Mouse (Mus musculus): ENCODE measurements around the gene Gm136. TPM values are rescaled to one million over a fixed set of nuclear protein-coding genes. Genes with fewer than 3 reads are reported as not detected.
A peak's percentile ranks its signal among the peaks of the same experiment; 100 is the strongest.

The Gm136 gene
- total and polyA plus RNA-seq, 3 experiments: not detected

GRCm38 (mm10) chr4:34707248-34707647, 48.8 kb downstream of the Gm136 start:
- H3K4me1 ChIP-seq (ENCODE audit: control insufficient read depth in 1 of 2, insufficient read depth in 2 of 2): no peaks in the 10 kb centered on the region
- H3K36me3 ChIP-seq (replicated peaks in 1 of 2; ENCODE audit: control insufficient read depth in 1 of 2, insufficient read depth in 1 of 2, low read length in 1 of 2): no peaks in the 10 kb centered on the region
- dilution Hi-C loops (cut with MboI; ENCODE audit: extremely low pct_ligation_motif_present, extremely low pct_unique_long_range_greater_than_20kb, low sequenced_read_pairs) (no loop called here), in situ Hi-C loops (cut with MboI; ENCODE audit: low pct_ligation_motif_present, low pct_unique_long_range_greater_than_20kb, low sequenced_read_pairs) (no loop called here)
- H3K4me2 ChIP-seq (ENCODE audit: insufficient read depth, low read depth, poor library complexity, severe bottlenecking): no peak overlapping the region
- no peaks in the 10 kb centered on the region for H3K27me3 ChIP-seq (replicated peaks)
- TF ChIP-seq CHD2 (IDR thresholded peaks at IDR 0.05; ENCODE audit: low read length): no peak
- TF ChIP-seq ZNF384 (IDR thresholded peaks at IDR 0.05; ENCODE audit: low read depth, low read length): no peak
- H3K27ac ChIP-seq (ENCODE audit: insufficient read depth, low read depth): no peak overlapping the region
- H3K9me3 ChIP-seq (replicated peaks; ENCODE audit: low read length): peaks cover 3% of the 10 kb centered on the region
- H3K79me2 ChIP-seq (replicated peaks; ENCODE audit: control insufficient read depth, extremely low read depth, insufficient read depth, poor library complexity, severe bottlenecking): no peaks in the 10 kb centered on the region
- no peak for DNase-seq (ENCODE audit: extremely low read depth)
- H3K4me3 ChIP-seq (replicated peaks in 1 of 3; ENCODE audit: low read depth in 2 of 3, low read length in 2 of 3, poor library complexity in 1 of 3): no peak overlapping the region
- H3K9ac ChIP-seq (ENCODE audit: insufficient read depth, low read depth): no peak overlapping the region

DNA sequence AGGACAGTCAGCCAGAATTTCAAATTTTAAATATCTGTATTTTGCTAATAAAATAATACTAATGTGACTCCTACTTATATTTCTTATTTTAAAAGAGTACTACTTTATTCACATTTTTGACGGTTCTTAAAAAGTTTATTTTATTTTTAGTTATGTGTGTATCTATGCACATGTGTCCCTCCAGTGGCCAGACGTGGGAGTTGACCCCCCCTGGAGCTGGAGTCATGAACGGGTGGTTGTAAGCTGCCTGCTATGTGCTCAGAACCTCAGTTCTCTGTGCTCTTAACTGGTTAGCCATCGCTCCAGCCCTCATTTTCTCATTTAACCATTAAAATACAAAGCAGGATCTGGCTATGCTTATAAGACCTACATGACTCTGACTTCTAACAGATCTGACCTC, 53.0 kb downstream of the Gm136 start:
- TF ChIP-seq ELF1 (IDR thresholded peaks at IDR 0.05; ENCODE audit: low read depth, low read length) (no peak), CTCF (conservative IDR thresholded peaks at IDR 0.05 in 1 of 2, IDR thresholded peaks at IDR 0.05 in 1 of 2; ENCODE audit: low read depth in 2 of 2, low read length in 2 of 2) (peak in 1 of 2 experiments; percentile 32; a peak in 2 of 4 replicates), USF2 (conservative IDR thresholded peaks at IDR 0.05; ENCODE audit: low read depth, low read length) (no peak), MXI1 (IDR thresholded peaks at IDR 0.05; ENCODE audit: low read depth, low read length) (no peak)
- H3K9me3 ChIP-seq (replicated peaks; ENCODE audit: low read length): no peaks in the 10 kb centered on the region
- H3K27me3 ChIP-seq (replicated peaks): no peaks in the 10 kb centered on the region
- no peaks in the 10 kb centered on the region for H3K36me3 ChIP-seq (replicated peaks in 1 of 2; ENCODE audit: control insufficient read depth in 1 of 2, insufficient read depth in 1 of 2, low read length in 1 of 2)
- H3K4me1 ChIP-seq (ENCODE audit: control insufficient read depth in 1 of 2, insufficient read depth in 2 of 2): no peaks in the 10 kb centered on the region
- dilution Hi-C loops (cut with MboI; ENCODE audit: extremely low pct_ligation_motif_present, extremely low pct_unique_long_range_greater_than_20kb, low sequenced_read_pairs) (no loop called here), in situ Hi-C loops (cut with MboI; ENCODE audit: low pct_ligation_motif_present, low pct_unique_long_range_greater_than_20kb, low sequenced_read_pairs) (no loop called here)
- DNase-seq (ENCODE audit: extremely low read depth): no peak
- H3K9ac ChIP-seq (ENCODE audit: insufficient read depth, low read depth): no peak overlapping the region
- no peak overlapping the region for H3K4me2 ChIP-seq (ENCODE audit: insufficient read depth, low read depth, poor library complexity, severe bottlenecking)
- no peak overlapping the region for H3K4me3 ChIP-seq (replicated peaks in 1 of 3; ENCODE audit: low read depth in 2 of 3, low read length in 2 of 3, poor library complexity in 1 of 3)
- no peak overlapping the region for H3K27ac ChIP-seq (ENCODE audit: insufficient read depth, low read depth)
- H3K79me2 ChIP-seq (replicated peaks; ENCODE audit: control insufficient read depth, extremely low read depth, insufficient read depth, poor library complexity, severe bottlenecking): no peaks in the 10 kb centered on the region

DNA sequence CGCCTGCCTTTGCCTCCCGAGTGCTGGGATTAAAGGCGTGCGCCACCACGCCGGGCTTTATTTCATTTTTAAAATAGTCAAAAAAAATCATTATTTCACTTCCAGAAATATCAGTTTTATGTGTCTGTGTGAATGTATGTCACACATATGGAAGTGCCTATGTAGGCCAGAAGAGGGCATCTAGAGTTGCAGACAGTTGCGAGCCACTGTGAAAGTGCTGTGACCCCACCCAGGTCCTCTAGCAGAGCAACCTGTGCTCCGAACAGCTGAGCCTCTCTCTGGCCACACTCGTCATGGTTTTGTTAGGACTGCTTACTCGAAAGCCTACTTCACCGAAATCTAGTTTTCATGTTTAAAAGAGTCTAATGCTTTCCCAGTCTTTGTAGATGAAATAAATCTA, 53.8 kb downstream of the Gm136 start:
- H3K79me2 ChIP-seq (replicated peaks; ENCODE audit: control insufficient read depth, extremely low read depth, insufficient read depth, poor library complexity, severe bottlenecking): no peaks in the 10 kb centered on the region
- in situ Hi-C loops (cut with MboI; ENCODE audit: low pct_ligation_motif_present, low pct_unique_long_range_greater_than_20kb, low sequenced_read_pairs): no loop called here
- no peak overlapping the region for H3K9ac ChIP-seq (ENCODE audit: insufficient read depth, low read depth)
- no peak overlapping the region for H3K4me3 ChIP-seq (replicated peaks in 1 of 3; ENCODE audit: low read depth in 2 of 3, low read length in 2 of 3, poor library complexity in 1 of 3)
- no peaks in the 10 kb centered on the region for H3K27me3 ChIP-seq (replicated peaks)
- no peaks in the 10 kb centered on the region for H3K36me3 ChIP-seq (replicated peaks in 1 of 2; ENCODE audit: control insufficient read depth in 1 of 2, insufficient read depth in 1 of 2, low read length in 1 of 2)
- no peaks in the 10 kb centered on the region for H3K9me3 ChIP-seq (replicated peaks; ENCODE audit: low read length)
- dilution Hi-C loops (cut with MboI; ENCODE audit: extremely low pct_ligation_motif_present, extremely low pct_unique_long_range_greater_than_20kb, low sequenced_read_pairs): no loop called here
- no peak for TF ChIP-seq ZMIZ1 (IDR thresholded peaks at IDR 0.05; ENCODE audit: low read depth, low read length)
- TF ChIP-seq E2F4 (IDR thresholded peaks at IDR 0.05; ENCODE audit: insufficient replicate concordance, low read depth, low read length): no peak
- no peak for TF ChIP-seq POLR2A (IDR thresholded peaks at IDR 0.05; ENCODE audit: low read depth, low read length)
- TF ChIP-seq CHD1 (IDR thresholded peaks at IDR 0.05; ENCODE audit: low read depth, low read length): no peak
- TF ChIP-seq TCF12 (IDR thresholded peaks at IDR 0.05; ENCODE audit: low read depth, low read length): no peak
- TF ChIP-seq SIN3A (IDR thresholded peaks at IDR 0.05; ENCODE audit: low read length): no peak
- no peak for TF ChIP-seq PAX5 (IDR thresholded peaks at IDR 0.05; ENCODE audit: low read length)
- no peak for TF ChIP-seq SMC3 (IDR thresholded peaks at IDR 0.05; ENCODE audit: low read depth, low read length)
- TF ChIP-seq JUND (conservative IDR thresholded peaks at IDR 0.05; ENCODE audit: low read depth, low read length): no peak
- no peak for TF ChIP-seq KAT2A (IDR thresholded peaks at IDR 0.05; ENCODE audit: insufficient replicate concordance, low read length)
- no peak for TF ChIP-seq HCFC1 (IDR thresholded peaks at IDR 0.05; ENCODE audit: low read depth, low read length)
- DNase-seq (ENCODE audit: extremely low read depth): no peak
- H3K4me1 ChIP-seq (ENCODE audit: control insufficient read depth in 1 of 2, insufficient read depth in 2 of 2): no peaks in the 10 kb centered on the region
- no peak overlapping the region for H3K27ac ChIP-seq (ENCODE audit: insufficient read depth, low read depth)
- no peak overlapping the region for H3K4me2 ChIP-seq (ENCODE audit: insufficient read depth, low read depth, poor library complexity, severe bottlenecking)

Measured in CH12.LX (cell line).